In genomic region chr13:58933126-58933525, GRCm38 (mm10) we compare ENCODE assay signal across 20 mouse cellular contexts.
DNase-seq lines count a peak whose midpoint lies in the region; ATAC-seq and TF ChIP-seq lines count a peak whose summit lies in the region.
"Had no signal": no experiment of that assay in that cellular context is flagged by ENCODE, and none has a peak within 500 bp of the region (broad histone marks: within the 10 kb centered on the region; RNA-seq: fewer than 3 reads in every experiment).

No protein-coding gene starts in this region.

- H3K9me3 ChIP-seq in hindbrain, embryonic 11.5 days (ENCODE audit: control insufficient read depth, low read length), result no peaks in the 10 kb centered on the region
- no peaks in the 10 kb centered on the region for H3K9me3 ChIP-seq in midbrain, postnatal 0 days (ENCODE audit: low read length)
- H3K9me3 ChIP-seq: embryonic facial prominence, embryonic 13.5 days; stomach, embryonic 15.5 days had no signal

- DNase-seq in heart, adult 11 months, result peak; percentile 72
- no peak for DNase-seq in heart, postnatal 10 days
- no peak for DNase-seq in hindbrain, embryonic 11.5 days (ENCODE audit: low spot score)
- no peak for DNase-seq in midbrain, postnatal 0 days (ENCODE audit: low spot score)
- DNase-seq in left cerebral cortex, postnatal 4 days, result no peak
- no peak for DNase-seq in ovary, postnatal 14 days (ENCODE audit: low spot score)
- no peak for DNase-seq in urinary bladder, adult 18-20 months (ENCODE audit: low spot score in 2 of 2)
- DNase-seq: adrenal gland, adult 8-10 months; cerebellum, adult 9-10 months; gastrocnemius, adult 2 months; heart, postnatal 14 days; liver; lung, embryonic 14.5 days; right cerebral cortex, adult 18-20 months had no signal

- H3K4me2 ChIP-seq in hindbrain, embryonic 11.5 days (replicated peaks; ENCODE audit: low read depth, low read length), result no peak overlapping the region
- no peak overlapping the region for H3K4me2 ChIP-seq in midbrain, postnatal 0 days (ENCODE audit: low read depth, low read length, poor library complexity, severe bottlenecking)
- H3K4me2 ChIP-seq: embryonic facial prominence, embryonic 13.5 days; lung, embryonic 14.5 days; stomach, embryonic 15.5 days had no signal

- ATAC-seq in hindbrain, embryonic 11.5 days (ENCODE audit: low FRiP score), result peak; percentile 82
- ATAC-seq in midbrain, postnatal 0 days (ENCODE audit: low FRiP score), result no peak

- H3K27me3 ChIP-seq in hindbrain, embryonic 11.5 days (ENCODE audit: control insufficient read depth, insufficient read depth, low read length), result no peaks in the 10 kb centered on the region
- H3K27me3 ChIP-seq in midbrain, postnatal 0 days (ENCODE audit: insufficient read depth, low read length), result no peaks in the 10 kb centered on the region
- H3K27me3 ChIP-seq: stomach, embryonic 15.5 days had no signal

- WGBS in hindbrain, embryonic 11.5 days, result 7% methylated on average over 4 of the region's 4 CpGs
- 31% methylated on average over 4 of the region's 4 CpGs for WGBS in midbrain, postnatal 0 days

- TF ChIP-seq POLR2A in cortical plate, adult 2 months (IDR thresholded peaks at IDR 0.05; ENCODE audit: extremely low read depth, insufficient read depth, low read length), result no peak

- intact Hi-C loops in heart, postnatal 10 days (cut with DNase I), result no loop called here
- intact Hi-C loops in left cerebral cortex, postnatal 4 days (cut with DNase I), result no loop called here

- no peak overlapping the region for H3K9ac ChIP-seq in hindbrain, embryonic 11.5 days (ENCODE audit: low read depth, low read length)
- H3K9ac ChIP-seq in midbrain, postnatal 0 days (replicated peaks; ENCODE audit: low read length, poor library complexity, severe bottlenecking), result no peak overlapping the region
- H3K9ac ChIP-seq: embryonic facial prominence, embryonic 13.5 days; lung, embryonic 14.5 days; stomach, embryonic 15.5 days had no signal

- H3K4me3 ChIP-seq in cortical plate, adult 2 months (ENCODE audit: insufficient read depth, low read length), result no peak overlapping the region
- no peak overlapping the region for H3K4me3 ChIP-seq in hindbrain, embryonic 11.5 days (ENCODE audit: low read depth, low read length)
- no peak overlapping the region for H3K4me3 ChIP-seq in midbrain, postnatal 0 days (ENCODE audit: low read depth, low read length)
- H3K4me3 ChIP-seq: embryonic facial prominence, embryonic 13.5 days; gastrocnemius, adult 2 months; myocyte; stomach, embryonic 15.5 days had no signal

- TF ChIP-seq CTCF in cortical plate, adult 2 months (IDR thresholded peaks at IDR 0.05; ENCODE audit: extremely low read depth, insufficient read depth, low read length), result no peak
- TF ChIP-seq CTCF in midbrain, postnatal 0 days (IDR thresholded peaks at IDR 0.05), result no peak

- 0 out of 2 replicates have a peak overlapping the region, but pooled peaks have one; percentile 31 for H3K27ac ChIP-seq in cortical plate, adult 2 months (ENCODE audit: insufficient read depth, low read length)
- peak overlapping the region; percentile 11; the same call in 1 of the 2 replicates for H3K27ac ChIP-seq in hindbrain, embryonic 11.5 days (ENCODE audit: low read depth, low read length)
- H3K27ac ChIP-seq in midbrain, postnatal 0 days (ENCODE audit: low read depth, low read length), result peak overlapping the region; percentile 27; the same call in 1 of the 2 replicates
- H3K27ac ChIP-seq: embryonic facial prominence, embryonic 13.5 days; gastrocnemius, adult 2 months; macrophage; stomach, embryonic 15.5 days had no signal

- H3K36me3 ChIP-seq in hindbrain, embryonic 11.5 days (ENCODE audit: control insufficient read depth, insufficient read depth, low read length), result no peaks in the 10 kb centered on the region
- no peaks in the 10 kb centered on the region for H3K36me3 ChIP-seq in midbrain, postnatal 0 days (ENCODE audit: insufficient read depth, low read length)
- H3K36me3 ChIP-seq: embryonic facial prominence, embryonic 13.5 days; G1E; stomach, embryonic 15.5 days had no signal

- peaks cover 19% of the 10 kb centered on the region for H3K4me1 ChIP-seq in cortical plate, adult 2 months (ENCODE audit: control insufficient read depth, insufficient read depth, low read length)
- peaks cover 5% of the 10 kb centered on the region; the same call in 1 of the 2 replicates for H3K4me1 ChIP-seq in hindbrain, embryonic 11.5 days (replicated peaks; ENCODE audit: control insufficient read depth, insufficient read depth, low read length)
- 0 out of 2 replicates have a peak, but pooled peaks cover 4% of the 10 kb centered on the region for H3K4me1 ChIP-seq in midbrain, postnatal 0 days (ENCODE audit: insufficient read depth, low read length)
- H3K4me1 ChIP-seq: stomach, embryonic 15.5 days had no signal
